Mouse (Mus musculus) limb, embryonic 12.5 days (tissue): Measurements from ENCODE around the gene Pex16. TPM values are rescaled to one million over a fixed set of nuclear protein-coding genes. Genes with fewer than 3 reads are reported as not detected.

Source experiments
- ATAC-seq: fragments of 200-750 bp; cut with Nextera tagmentation; 2 replicates; pipeline ENCODE4 v1.8.0; 2017; ENCODE audit warnings: low read depth, moderate TSS enrichment; ENCODE audit not compliant: insufficient number of reproducible peaks, insufficient read depth, low FRiP score, low TSS enrichment
- H3K27ac ChIP-seq: fragments of 300-500 bp; sonication (generic); 2 replicates; pipeline ENCODE4 v1.5.1; 2016; ENCODE audit warnings: mild to moderate bottlenecking, moderate library complexity
- H3K27me3 ChIP-seq: fragments of 300-500 bp; sonication (generic); 2 replicates; pipeline ENCODE4 v1.6.1; 2016; ENCODE audit warnings: mild to moderate bottlenecking, moderate library complexity
- H3K36me3 ChIP-seq: fragments of 300-500 bp; sonication (generic); 2 replicates; pipeline ENCODE4 v1.6.1; 2016; ENCODE audit warnings: mild to moderate bottlenecking, moderate library complexity
- H3K4me1 ChIP-seq: fragments of 300-500 bp; sonication (generic); replicated peaks from 2 replicates; pipeline ENCODE4 v1.6.1; 2016
- H3K4me2 ChIP-seq: fragments of 300-500 bp; sonication (generic); 2 replicates; pipeline ENCODE4 v1.6.1; 2016; ENCODE audit warnings: mild to moderate bottlenecking, moderate library complexity
- H3K4me3 ChIP-seq: fragments of 300-500 bp; sonication (generic); replicated peaks from 2 replicates; pipeline ENCODE4 v1.5.1; 2016; ENCODE audit warnings: mild to moderate bottlenecking
- H3K9ac ChIP-seq: fragments of 300-500 bp; sonication (generic); replicated peaks from 2 replicates; pipeline ENCODE4 v1.6.1; 2016; ENCODE audit warnings: mild to moderate bottlenecking, moderate library complexity
- H3K9me3 ChIP-seq: fragments of 300-500 bp; sonication (generic); 2 replicates; pipeline ENCODE4 v1.6.1; 2016; ENCODE audit warnings: mild to moderate bottlenecking, moderate library complexity
- WGBS: fragments of 180-500 bp; shearing (Covaris S2); methylation state at CpG from one replicate; pipeline ENCODE4 v1.1.7; 2016; 5-methylcytosine and 5-hydroxymethylcytosine counted together
- polyA plus RNA-seq: library from polyadenylated mRNA; unstranded; fragments of >200 nt; fragmentation: Nextera tagmentation; extraction: Ambion mirVana; gene quantifications from 2 replicates; pipeline ENCODE4 v1.2.1, GENCODE M21; 2016

The Pex16 gene
- polyA plus RNA-seq, 1 experiment from 2014 or later: 17.1 TPM

- no peak overlapping the region for H3K27ac ChIP-seq
- WGBS: 69% methylated on average over 5 of the region's 5 CpGs
- H3K9ac ChIP-seq: no peak overlapping the region
- H3K9me3 ChIP-seq: no peaks in the 10 kb centered on the region
- no peak overlapping the region for H3K4me3 ChIP-seq
- no peaks in the 10 kb centered on the region for H3K27me3 ChIP-seq
- H3K4me1 ChIP-seq: no peaks in the 10 kb centered on the region
- no peak for ATAC-seq
- peaks cover 84% of the 10 kb centered on the region for H3K36me3 ChIP-seq
- H3K4me2 ChIP-seq: no peak overlapping the region
Measured at GRCm38 (mm10) chr2:92353402-92353801, 21.1 kb upstream of the Pex16 start.

- Histone ChIP-seq H3K36me3 (peaks cover 84% of the 10 kb centered on the region), H3K9ac (no peak overlapping the region), H3K4me3 (no peak overlapping the region), H3K27me3 (no peaks in the 10 kb centered on the region), H3K4me2 (no peak overlapping the region), H3K9me3 (no peaks in the 10 kb centered on the region), H3K4me1 (no peaks in the 10 kb centered on the region), H3K27ac (no peak overlapping the region)
- ATAC-seq: no peak
- WGBS: 55% methylated on average over 6 of the region's 6 CpGs
Measured at GRCm38 (mm10) chr2:92354224-92354623, 20.3 kb upstream of the Pex16 start.

GRCm38 (mm10) chr2:92359301-92359700 is 15.2 kb upstream of the Pex16 start:
- no peaks in the 10 kb centered on the region for H3K9me3 ChIP-seq
- H3K4me3 ChIP-seq: no peak overlapping the region
- no peaks in the 10 kb centered on the region for H3K27me3 ChIP-seq
- no peak overlapping the region for H3K27ac ChIP-seq
- no peak for ATAC-seq
- H3K4me2 ChIP-seq: no peak overlapping the region
- WGBS: 97% methylated on average over 2 of the region's 2 CpGs
- H3K4me1 ChIP-seq: no peaks in the 10 kb centered on the region
- H3K9ac ChIP-seq: no peak overlapping the region
- peaks cover 88% of the 10 kb centered on the region for H3K36me3 ChIP-seq

GRCm38 (mm10) chr2:92360186-92360823 is 14.2 kb upstream of the Pex16 start:
- Histone ChIP-seq H3K27me3 (no peaks in the 10 kb centered on the region), H3K36me3 (peaks cover 91% of the 10 kb centered on the region), H3K4me2 (no peak overlapping the region), H3K9me3 (no peaks in the 10 kb centered on the region), H3K27ac (no peak overlapping the region), H3K4me3 (no peak overlapping the region), H3K9ac (no peak overlapping the region), H3K4me1 (no peaks in the 10 kb centered on the region)
- 72% methylated on average over 25 of the region's 25 CpGs for WGBS
- no peak for ATAC-seq

GRCm38 (mm10) chr2:92360893-92361292 is 13.6 kb upstream of the Pex16 start:
- H3K36me3 ChIP-seq: peaks cover 89% of the 10 kb centered on the region
- no peak overlapping the region for H3K4me2 ChIP-seq
- H3K4me1 ChIP-seq: no peaks in the 10 kb centered on the region
- no peaks in the 10 kb centered on the region for H3K9me3 ChIP-seq
- 27% methylated on average over 12 of the region's 12 CpGs for WGBS
- no peak for ATAC-seq
- H3K4me3 ChIP-seq: no peak overlapping the region
- no peaks in the 10 kb centered on the region for H3K27me3 ChIP-seq
- no peak overlapping the region for H3K27ac ChIP-seq
- no peak overlapping the region for H3K9ac ChIP-seq

- peaks cover 84% of the 10 kb centered on the region for H3K36me3 ChIP-seq
- H3K9ac ChIP-seq: no peak overlapping the region
- WGBS: 89% methylated on average over 8 of the region's 8 CpGs
Measured at GRCm38 (mm10) chr2:92361795-92362194, 12.7 kb upstream of the Pex16 start.

GRCm38 (mm10) chr2:92362571-92363228 is 11.8 kb upstream of the Pex16 start:
- WGBS: 91% methylated on average over 6 of the region's 6 CpGs
- H3K36me3 ChIP-seq: peaks cover 75% of the 10 kb centered on the region
- no peaks in the 10 kb centered on the region for H3K27me3 ChIP-seq
- no peak overlapping the region for H3K4me2 ChIP-seq
- no peaks in the 10 kb centered on the region for H3K9me3 ChIP-seq
- no peak overlapping the region for H3K4me3 ChIP-seq
- no peak for ATAC-seq
- H3K9ac ChIP-seq: no peak overlapping the region
- H3K4me1 ChIP-seq: peaks cover 7% of the 10 kb centered on the region; the same call in 1 of the 2 replicates
- no peak overlapping the region for H3K27ac ChIP-seq

More at GRCm38 (mm10) chr2:92361795-92362194, 12.7 kb upstream of the Pex16 start:
- Histone ChIP-seq H3K4me2 (no peak overlapping the region), H3K4me3 (no peak overlapping the region), H3K27me3 (no peaks in the 10 kb centered on the region), H3K27ac (no peak overlapping the region), H3K9me3 (no peaks in the 10 kb centered on the region), H3K4me1 (no peaks in the 10 kb centered on the region)
- ATAC-seq: no peak

- H3K4me2 ChIP-seq: no peak overlapping the region
- WGBS: 94% methylated on average over 4 of the region's 4 CpGs
- no peak overlapping the region for H3K9ac ChIP-seq
- H3K4me3 ChIP-seq: no peak overlapping the region
- H3K36me3 ChIP-seq: peaks cover 61% of the 10 kb centered on the region
- no peak for ATAC-seq
- H3K9me3 ChIP-seq: no peaks in the 10 kb centered on the region
- H3K4me1 ChIP-seq: peaks cover 9% of the 10 kb centered on the region; the same call in 1 of the 2 replicates
- no peak overlapping the region for H3K27ac ChIP-seq
- H3K27me3 ChIP-seq: peaks cover 6% of the 10 kb centered on the region
Measured at GRCm38 (mm10) chr2:92364086-92364485, 10.4 kb upstream of the Pex16 start.

- Histone ChIP-seq H3K9ac (no peak overlapping the region), H3K27ac (no peak overlapping the region), H3K27me3 (peaks cover 20% of the 10 kb centered on the region), H3K4me1 (peaks cover 24% of the 10 kb centered on the region), H3K36me3 (peaks cover 46% of the 10 kb centered on the region), H3K4me3 (no peak overlapping the region), H3K4me2 (no peak overlapping the region), H3K9me3 (no peaks in the 10 kb centered on the region)
- ATAC-seq: no peak
- 91% methylated on average over 10 of the region's 10 CpGs for WGBS
Measured at GRCm38 (mm10) chr2:92365568-92365967, 8.9 kb upstream of the Pex16 start.

- no peak overlapping the region for H3K9ac ChIP-seq
- H3K27me3 ChIP-seq: peaks cover 40% of the 10 kb centered on the region
- no peak overlapping the region for H3K4me3 ChIP-seq
- H3K4me2 ChIP-seq: no peak overlapping the region
- WGBS: 22% methylated on average over 20 of the region's 20 CpGs
- H3K4me1 ChIP-seq: peaks cover 44% of the 10 kb centered on the region
- H3K36me3 ChIP-seq: peaks cover 31% of the 10 kb centered on the region
- H3K9me3 ChIP-seq: no peaks in the 10 kb centered on the region
- no peak overlapping the region for H3K27ac ChIP-seq
- ATAC-seq: no peak
Measured at GRCm38 (mm10) chr2:92367383-92368029, 7.0 kb upstream of the Pex16 start.

GRCm38 (mm10) chr2:92370375-92370774 is 4.1 kb upstream of the Pex16 start:
- H3K27me3 ChIP-seq: peaks cover 44% of the 10 kb centered on the region
- H3K36me3 ChIP-seq: peaks cover 7% of the 10 kb centered on the region
- H3K4me1 ChIP-seq: peaks cover 53% of the 10 kb centered on the region
- peak overlapping the region; percentile 56 for H3K4me3 ChIP-seq
- peak overlapping the region; percentile 66 for H3K9ac ChIP-seq
- no peak for ATAC-seq
- WGBS: 11% methylated on average over 19 of the region's 19 CpGs
- no peaks in the 10 kb centered on the region for H3K9me3 ChIP-seq
- no peak overlapping the region for H3K27ac ChIP-seq
- H3K4me2 ChIP-seq: peak overlapping the region; percentile 93
